Mouse (Mus musculus) ES-E14 (cell line): ENCODE data around the gene Magi1.

Experiments used
- CHD2 ChIP-seq: IDR thresholded peaks from 2 replicates; pipeline ENCODE4 v1.6.1; 2014; ENCODE audit warnings: mild to moderate bottlenecking, low read depth, low read length, inconsistent platforms
- HCFC1 ChIP-seq: IDR thresholded peaks from 2 replicates; pipeline ENCODE4 v1.6.1; 2012; ENCODE audit warnings: low read length, inconsistent platforms, borderline replicate concordance; ENCODE audit not compliant: insufficient read depth
- MAFK ChIP-seq: IDR thresholded peaks from 2 replicates; pipeline ENCODE4 v1.6.1; 2014; ENCODE audit warnings: mild to moderate bottlenecking, low read depth, low read length, inconsistent platforms; ENCODE audit not compliant: insufficient read depth
- ZC3H11A ChIP-seq: IDR thresholded peaks from 2 replicates; pipeline ENCODE4 v1.6.1; 2012; ENCODE audit warnings: low read depth, mild to moderate bottlenecking, inconsistent platforms, low read length, borderline replicate concordance
- ZNF384 ChIP-seq: IDR thresholded peaks from 2 replicates; pipeline ENCODE4 v1.6.1; 2012; ENCODE audit warnings: low read depth, low read length, inconsistent platforms

DNA sequence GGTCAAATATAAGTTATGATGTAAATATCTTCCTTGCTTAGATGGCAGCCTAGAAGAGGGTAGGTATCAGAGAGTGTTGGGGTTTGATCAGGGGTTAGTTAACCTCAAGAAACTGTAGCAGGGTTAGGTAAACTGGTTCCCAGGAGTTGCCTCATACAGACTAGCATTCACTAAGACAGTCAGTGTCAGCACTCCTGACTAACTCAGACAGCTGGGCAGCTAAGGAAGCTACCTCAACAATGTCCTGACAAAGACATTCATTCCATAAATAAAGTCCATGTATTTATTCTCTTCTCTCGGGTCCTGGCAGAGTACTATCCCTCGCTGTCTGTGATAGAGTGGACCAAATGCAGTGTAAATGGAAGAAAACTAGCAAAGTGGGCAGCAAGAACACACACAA, 45.1 kb downstream of the Magi1 start:
- TF ChIP-seq CHD2 (no peak), ZC3H11A (no peak), MAFK (no peak), HCFC1 (no peak), ZNF384 (no peak)
